9 mouse cellular contexts compared by ENCODE assay signal in the genomic region with DNA sequence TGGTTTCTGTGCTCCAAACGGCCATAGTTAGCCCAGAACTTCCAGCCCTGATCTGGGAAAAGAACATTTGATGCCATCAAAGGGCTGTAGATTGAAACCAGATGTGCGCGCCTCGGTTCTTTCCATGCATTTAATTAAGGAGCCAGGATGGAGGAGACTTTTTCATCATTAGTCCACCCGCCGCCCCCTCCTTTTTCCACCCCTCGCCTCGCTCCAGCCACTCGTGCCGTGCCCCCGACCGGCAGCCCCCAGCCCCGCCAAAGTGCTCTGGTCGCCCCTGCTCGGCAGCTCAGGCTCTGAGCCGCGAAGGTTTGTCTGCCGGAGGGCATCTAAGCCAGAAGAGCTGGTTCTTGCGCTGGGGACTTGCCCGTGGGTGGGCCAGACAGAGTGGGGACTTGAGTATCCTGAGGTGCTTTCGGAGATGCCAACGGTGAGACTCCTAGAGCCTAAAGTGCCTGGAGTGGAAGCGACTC. TPM values are rescaled to one million over a fixed set of nuclear protein-coding genes. Genes with fewer than 3 reads are reported as not detected.
DNase-seq lines count a peak whose midpoint lies in the region; TF ChIP-seq lines count a peak whose summit lies in the region.
"Had no signal": no experiment of that assay in that cellular context is flagged by ENCODE, and none has a peak within 500 bp of the region (broad histone marks: within the 10 kb centered on the region; RNA-seq: fewer than 3 reads in every experiment).

No protein-coding gene starts in this region.

- intact Hi-C loops in gastrocnemius, adult 2 months (cut with DNase I): loop anchor here (5.0 to 10.0 kb wide), 3 partner anchors 90 to 390 kb away; partner anchors contain the start of gene Gorab

- no peak for DNase-seq in gastrocnemius, adult 2 months
- DNase-seq in gastrocnemius, adult 8-10 months (ENCODE audit: low spot score in 2 of 2): no peak
- DNase-seq in ES-CJ7 (ENCODE audit: low read depth, low spot score): peak; percentile 14
- peak; percentile 11 for DNase-seq in heart, postnatal 4 days
- peak; percentile 55 for DNase-seq in mesoderm, embryonic 11.5 days (ENCODE audit: low read depth, low spot score)
- DNase-seq in right cerebral cortex, postnatal 25 days: no peak
- DNase-seq in urinary bladder, postnatal 10 days (ENCODE audit: low spot score): no peak
- no peak for DNase-seq in yolk sac, embryonic 10.5 days (ENCODE audit: low spot score)
- DNase-seq: lung, postnatal 10 days had no signal

- peak overlapping the region; percentile 80 for H3K4me3 ChIP-seq in gastrocnemius, adult 2 months

- H3K27ac ChIP-seq in gastrocnemius, adult 2 months: peak overlapping the region; percentile 25

- TF ChIP-seq CTCF in gastrocnemius, adult 2 months (IDR thresholded peaks at IDR 0.05): no peak

RNA-seq across cellular contexts. Expression of gene Prrx1, which starts 1.4 kb away (rescaled TPM):
- total RNA-seq in gastrocnemius, adult 2 months (2021): 10 to 100 TPM; 29.5 to 65.7 TPM
- total RNA-seq in gastrocnemius, adult 8-10 months (2022): 10 to 100 TPM; 34.8 to 41.6 (median 35.3) TPM
- 10 to 100 TPM; 32.7 to 34.2 TPM for total RNA-seq in heart, postnatal 4 days (2021)

Comparison
In these comparisons a context has a peak if more than half of its experiments do, and no peak if none do; other contexts are left out.
1. DNase-seq: peak in ES-CJ7 (single experiment), heart, postnatal 4 days (single experiment) and mesoderm, embryonic 11.5 days (single experiment); none in gastrocnemius, adult 2 months (single experiment), gastrocnemius, adult 8-10 months (0 of 2), right cerebral cortex, postnatal 25 days (single experiment), urinary bladder, postnatal 10 days (single experiment) and yolk sac, embryonic 10.5 days (single experiment).